Mouse (Mus musculus) limb, embryonic 15.5 days (tissue): ENCODE measurements at regions not wholly inside any gene's neighbourhood (a gene's known extent, or its start where the extent isn't known, plus 50 kb on each side); places are given as distances from the start of the nearest gene placed in this dataset.
A peak's percentile ranks its signal among the peaks of the same experiment; 100 is the strongest.

ENCODE experiments used
- ATAC-seq: fragments of 200-750 bp; cut with Nextera tagmentation; 2 replicates; pipeline ENCODE4 v1.8.0; 2017; ENCODE audit warnings: low read depth, moderate TSS enrichment; ENCODE audit not compliant: insufficient number of reproducible peaks, low FRiP score, low TSS enrichment
- H3K27ac ChIP-seq: fragments of 300-500 bp; sonication (generic); 2 replicates; pipeline ENCODE4 v1.5.1; 2015; ENCODE audit warnings: moderate library complexity, mild to moderate bottlenecking, inconsistent platforms
- H3K27me3 ChIP-seq: fragments of 300-500 bp; sonication (generic); 2 replicates; pipeline ENCODE4 v1.6.1; 2015; ENCODE audit warnings: inconsistent platforms
- H3K36me3 ChIP-seq: fragments of 300-500 bp; sonication (generic); 2 replicates; pipeline ENCODE4 v1.6.1; 2015; ENCODE audit warnings: inconsistent platforms
- H3K4me1 ChIP-seq: fragments of 300-500 bp; sonication (generic); 2 replicates; pipeline ENCODE4 v1.6.1; 2015; ENCODE audit warnings: inconsistent platforms
- H3K4me2 ChIP-seq: fragments of 300-500 bp; sonication (generic); 2 replicates; pipeline ENCODE4 v1.6.1; 2015; ENCODE audit warnings: mild to moderate bottlenecking, inconsistent platforms
- H3K4me3 ChIP-seq: fragments of 300-500 bp; sonication (generic); 2 replicates; pipeline ENCODE4 v1.5.1; 2015; ENCODE audit warnings: mild to moderate bottlenecking, inconsistent platforms
- H3K9ac ChIP-seq: fragments of 300-500 bp; sonication (generic); 2 replicates; pipeline ENCODE4 v1.6.1; 2015; ENCODE audit warnings: inconsistent platforms
- H3K9me3 ChIP-seq: fragments of 300-500 bp; sonication (generic); 2 replicates; pipeline ENCODE4 v1.6.1; 2016; ENCODE audit warnings: inconsistent platforms
- WGBS: fragments of 180-500 bp; shearing (Covaris S2); methylation state at CpG from one replicate; pipeline ENCODE4 v1.1.7; 2015; 5-methylcytosine and 5-hydroxymethylcytosine counted together

DNA sequence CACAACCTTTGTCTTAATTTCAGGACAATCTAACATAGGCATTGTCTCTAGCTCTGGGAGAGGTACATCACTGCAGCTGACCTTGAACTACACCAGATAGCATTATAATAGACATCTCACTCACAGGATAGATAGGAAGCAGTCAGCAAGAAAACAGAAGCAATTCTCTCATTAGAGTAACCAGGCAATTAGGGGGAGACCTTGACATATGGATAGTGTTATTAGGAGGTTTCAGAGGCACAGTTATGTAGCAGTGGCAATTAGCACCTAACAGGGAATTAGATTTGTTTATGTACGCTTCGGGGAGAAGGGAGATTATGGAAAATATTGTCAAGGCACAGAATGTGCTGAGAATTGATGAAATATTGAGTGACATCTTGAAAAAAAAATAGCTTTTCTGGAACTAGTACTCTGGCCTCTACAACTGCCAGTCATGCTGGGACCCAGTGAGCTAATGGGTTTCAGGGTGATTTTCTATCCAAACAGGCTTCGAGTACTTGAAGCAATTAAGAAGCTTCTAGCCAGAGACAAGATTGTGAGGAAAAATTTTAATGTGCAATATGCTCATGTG lies 216.8 kb upstream of the Aco1 start:
- ATAC-seq = no peak
- 60% methylated on average over 3 of the region's 3 CpGs for WGBS
- no peaks in the 10 kb centered on the region for H3K27me3 ChIP-seq
- H3K36me3 ChIP-seq = no peaks in the 10 kb centered on the region
- H3K4me3 ChIP-seq = no peak overlapping the region
- no peak overlapping the region for H3K9ac ChIP-seq
- H3K27ac ChIP-seq = no peak overlapping the region
- H3K4me2 ChIP-seq = no peak overlapping the region
- no peaks in the 10 kb centered on the region for H3K9me3 ChIP-seq
- no peaks in the 10 kb centered on the region for H3K4me1 ChIP-seq

DNA sequence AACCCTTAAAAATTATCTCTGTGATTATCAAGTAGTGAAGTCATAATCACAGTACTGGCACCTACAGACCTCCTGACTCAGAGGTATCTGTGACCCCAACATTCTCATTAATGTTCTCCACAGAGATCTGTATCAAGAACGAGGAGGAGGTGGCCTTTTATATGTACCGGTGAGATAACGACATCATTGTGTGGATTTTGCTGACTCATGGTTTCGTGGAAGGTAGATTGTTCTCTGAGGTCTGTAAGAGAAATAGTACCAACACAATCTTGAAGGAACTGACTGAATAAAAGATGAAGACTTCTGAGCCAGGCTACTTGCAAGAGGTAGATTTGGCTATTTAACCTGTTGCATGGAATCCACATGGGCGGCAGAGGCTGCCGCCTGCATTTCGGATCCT lies 216.3 kb upstream of the Aco1 start:
- H3K9me3 ChIP-seq = no peaks in the 10 kb centered on the region
- no peak for ATAC-seq
- no peak overlapping the region for H3K9ac ChIP-seq
- H3K36me3 ChIP-seq = no peaks in the 10 kb centered on the region
- H3K27ac ChIP-seq = no peak overlapping the region
- H3K4me1 ChIP-seq = no peaks in the 10 kb centered on the region
- 87% methylated on average over 7 of the region's 7 CpGs for WGBS
- no peak overlapping the region for H3K4me3 ChIP-seq
- no peaks in the 10 kb centered on the region for H3K27me3 ChIP-seq
- H3K4me2 ChIP-seq = no peak overlapping the region

DNA sequence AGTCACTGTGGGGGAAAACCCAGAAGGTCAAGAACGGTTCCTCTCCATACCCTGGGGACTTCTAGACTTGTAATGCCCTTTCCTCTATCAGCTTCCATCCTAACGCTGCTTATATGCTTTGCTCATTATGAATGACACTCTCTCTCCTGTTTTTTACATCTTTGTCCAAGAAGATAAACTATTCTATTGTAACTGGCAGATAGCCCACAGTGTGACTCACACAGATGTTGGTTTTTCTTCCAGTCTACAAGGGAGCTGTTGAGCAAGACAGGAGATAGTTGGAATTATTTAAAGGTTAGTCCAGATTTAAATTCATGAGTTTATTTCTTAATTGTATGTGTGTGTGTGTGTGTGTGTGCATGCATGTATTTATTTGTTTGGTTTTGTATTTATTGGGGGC lies 214.4 kb upstream of the Aco1 start:
- ATAC-seq = no peak
- H3K27ac ChIP-seq = no peak overlapping the region
- no peak overlapping the region for H3K4me3 ChIP-seq

DNA sequence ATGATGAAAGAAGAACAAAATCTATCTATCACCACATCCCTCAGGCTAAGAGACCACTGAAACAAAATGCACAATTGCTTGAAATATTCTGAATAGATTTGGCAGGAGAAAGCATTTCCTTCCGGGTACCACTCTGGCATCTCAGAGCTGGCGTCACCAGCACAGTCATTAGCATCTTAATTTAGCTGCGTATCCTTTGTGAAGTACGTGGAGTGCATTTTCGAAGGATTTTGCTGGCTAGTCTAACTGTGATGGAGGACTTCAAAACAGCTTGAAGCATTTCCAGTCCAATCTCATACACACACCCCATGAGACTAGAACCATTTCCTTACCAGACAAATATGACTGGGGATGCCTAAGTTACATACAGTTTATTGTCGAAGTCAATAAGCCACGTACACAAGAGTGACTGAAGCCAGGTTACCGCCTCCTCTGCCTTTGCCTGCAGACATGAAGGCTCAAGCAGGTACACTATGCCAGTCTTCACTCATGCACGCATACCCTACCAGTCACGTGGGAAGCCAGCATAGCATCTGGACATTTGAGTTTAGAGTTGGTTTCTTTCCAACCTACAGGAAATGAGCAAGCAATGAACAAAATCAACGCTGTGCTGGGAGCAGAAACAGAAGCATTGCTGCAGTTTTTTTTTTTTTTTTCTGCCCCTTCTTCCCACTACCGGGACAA lies 208.7 kb upstream of the Aco1 start:
- Histone ChIP-seq H3K4me1 (no peaks in the 10 kb centered on the region), H3K27ac (no peak overlapping the region), H3K4me2 (no peak overlapping the region), H3K27me3 (no peaks in the 10 kb centered on the region), H3K4me3 (no peak overlapping the region), H3K36me3 (no peaks in the 10 kb centered on the region), H3K9me3 (no peaks in the 10 kb centered on the region), H3K9ac (no peak overlapping the region)
- no peak for ATAC-seq
- WGBS = 83% methylated on average over 12 of the region's 12 CpGs

More for the DNA sequence above, 214.4 kb upstream of the Aco1 start:
- no peak overlapping the region for H3K4me2 ChIP-seq
- H3K36me3 ChIP-seq = no peaks in the 10 kb centered on the region
- no peaks in the 10 kb centered on the region for H3K27me3 ChIP-seq
- 72% methylated on average over 2 of the region's 2 CpGs for WGBS
- no peaks in the 10 kb centered on the region for H3K4me1 ChIP-seq
- H3K9ac ChIP-seq = no peak overlapping the region
- no peaks in the 10 kb centered on the region for H3K9me3 ChIP-seq

DNA sequence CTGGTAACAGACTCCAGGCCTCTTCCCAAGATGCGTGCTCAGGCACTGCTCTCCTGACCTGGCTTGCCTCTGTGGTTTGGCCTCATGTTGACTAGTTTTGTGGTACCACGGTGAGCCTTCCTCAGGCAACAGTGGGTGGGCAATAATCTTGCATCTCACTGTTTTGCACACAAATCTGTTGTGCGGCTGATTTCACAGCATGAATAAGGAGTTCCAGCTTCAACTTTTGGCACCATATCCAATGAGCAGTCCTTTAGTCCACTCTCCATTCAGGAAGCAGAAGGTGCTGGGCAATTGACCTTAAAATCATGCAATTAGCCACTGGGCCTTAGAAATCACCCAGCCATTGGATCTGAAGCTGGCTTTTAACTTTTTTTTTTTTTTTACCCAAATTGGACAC lies 184.2 kb upstream of the Aco1 start:
- Histone ChIP-seq H3K27me3 (no peaks in the 10 kb centered on the region), H3K36me3 (no peaks in the 10 kb centered on the region), H3K27ac (no peak overlapping the region), H3K9ac (no peak overlapping the region), H3K9me3 (no peaks in the 10 kb centered on the region), H3K4me3 (no peak overlapping the region), H3K4me2 (no peak overlapping the region), H3K4me1 (no peaks in the 10 kb centered on the region)
- WGBS = 77% methylated on average over 3 of the region's 3 CpGs
- no peak for ATAC-seq

DNA sequence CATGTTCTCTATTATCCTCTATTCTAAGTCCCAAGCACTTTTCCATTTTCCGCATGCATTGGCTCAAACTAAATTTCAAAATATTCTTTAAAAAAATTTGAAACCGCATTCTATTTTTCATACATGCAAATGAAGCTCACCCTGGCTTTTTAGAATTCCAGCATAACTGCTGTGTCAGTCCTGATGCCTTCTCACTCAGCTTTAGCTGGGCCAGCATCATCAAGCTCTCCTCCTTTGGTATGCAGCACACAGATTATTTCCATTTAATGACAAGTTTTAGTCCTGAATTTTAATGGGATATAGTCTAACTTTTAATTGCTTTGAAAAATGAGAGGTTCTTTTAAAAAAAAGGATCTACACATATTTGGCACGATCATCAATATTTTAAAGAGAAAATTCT lies 174.9 kb upstream of the Aco1 start:
- ATAC-seq = no peak
- no peak overlapping the region for H3K4me3 ChIP-seq
- no peak overlapping the region for H3K27ac ChIP-seq
- no peaks in the 10 kb centered on the region for H3K9me3 ChIP-seq
- no peak overlapping the region for H3K9ac ChIP-seq
- no peaks in the 10 kb centered on the region for H3K27me3 ChIP-seq
- no peaks in the 10 kb centered on the region for H3K36me3 ChIP-seq
- H3K4me1 ChIP-seq = no peaks in the 10 kb centered on the region
- 88% methylated on average over 3 of the region's 3 CpGs for WGBS
- H3K4me2 ChIP-seq = no peak overlapping the region

DNA sequence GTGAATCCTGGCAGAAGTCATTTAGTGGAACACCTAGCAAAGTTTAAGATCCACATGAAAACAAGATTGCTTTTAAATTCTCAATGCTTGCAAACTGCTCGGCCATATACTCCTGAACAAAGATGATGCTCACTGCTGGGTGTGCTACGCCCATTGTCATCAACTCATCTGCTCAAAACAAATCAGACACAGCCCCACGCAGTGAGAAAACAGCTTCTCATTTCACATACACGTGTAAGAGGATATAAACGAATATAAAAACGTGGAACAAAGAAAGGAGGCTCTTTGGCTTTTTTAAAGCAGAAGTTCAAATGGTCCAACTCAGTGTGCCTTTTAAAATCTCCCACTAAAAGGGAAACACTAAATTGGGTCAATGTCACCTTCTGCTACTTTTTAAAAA lies 151.5 kb upstream of the Aco1 start:
- no peaks in the 10 kb centered on the region for H3K36me3 ChIP-seq
- no peaks in the 10 kb centered on the region for H3K27me3 ChIP-seq
- no peak for ATAC-seq
- H3K4me1 ChIP-seq = no peaks in the 10 kb centered on the region
- H3K4me3 ChIP-seq = no peak overlapping the region
- no peak overlapping the region for H3K4me2 ChIP-seq
- 71% methylated on average over 6 of the region's 6 CpGs for WGBS
- H3K9ac ChIP-seq = no peak overlapping the region
- H3K27ac ChIP-seq = no peak overlapping the region
- no peaks in the 10 kb centered on the region for H3K9me3 ChIP-seq

DNA sequence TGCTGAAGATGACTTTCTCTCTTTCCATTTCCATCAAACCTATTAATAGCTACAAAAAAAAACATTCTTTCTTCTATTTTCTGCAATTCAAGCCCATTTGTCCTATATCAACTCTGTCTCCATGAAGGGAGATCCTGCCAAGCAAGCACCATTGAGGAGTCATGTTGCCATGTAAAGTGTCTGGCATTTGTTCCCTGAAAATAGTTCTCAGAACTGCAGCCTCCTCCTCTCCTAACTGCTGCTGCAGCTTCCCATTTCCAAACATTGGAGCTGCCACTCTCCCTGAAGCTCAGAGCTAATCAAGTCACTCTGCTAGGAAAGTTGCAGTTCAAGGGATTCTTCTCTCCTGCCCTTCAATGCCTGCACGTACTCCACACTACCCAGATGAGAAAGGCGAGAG lies 151.0 kb upstream of the Aco1 start:
- H3K4me2 ChIP-seq = no peak overlapping the region
- no peak overlapping the region for H3K9ac ChIP-seq
- no peaks in the 10 kb centered on the region for H3K36me3 ChIP-seq
- no peak overlapping the region for H3K4me3 ChIP-seq
- H3K4me1 ChIP-seq = no peaks in the 10 kb centered on the region
- no peaks in the 10 kb centered on the region for H3K9me3 ChIP-seq
- H3K27me3 ChIP-seq = no peaks in the 10 kb centered on the region
- no peak overlapping the region for H3K27ac ChIP-seq
- 81% methylated on average over 2 of the region's 2 CpGs for WGBS
- ATAC-seq = no peak

DNA sequence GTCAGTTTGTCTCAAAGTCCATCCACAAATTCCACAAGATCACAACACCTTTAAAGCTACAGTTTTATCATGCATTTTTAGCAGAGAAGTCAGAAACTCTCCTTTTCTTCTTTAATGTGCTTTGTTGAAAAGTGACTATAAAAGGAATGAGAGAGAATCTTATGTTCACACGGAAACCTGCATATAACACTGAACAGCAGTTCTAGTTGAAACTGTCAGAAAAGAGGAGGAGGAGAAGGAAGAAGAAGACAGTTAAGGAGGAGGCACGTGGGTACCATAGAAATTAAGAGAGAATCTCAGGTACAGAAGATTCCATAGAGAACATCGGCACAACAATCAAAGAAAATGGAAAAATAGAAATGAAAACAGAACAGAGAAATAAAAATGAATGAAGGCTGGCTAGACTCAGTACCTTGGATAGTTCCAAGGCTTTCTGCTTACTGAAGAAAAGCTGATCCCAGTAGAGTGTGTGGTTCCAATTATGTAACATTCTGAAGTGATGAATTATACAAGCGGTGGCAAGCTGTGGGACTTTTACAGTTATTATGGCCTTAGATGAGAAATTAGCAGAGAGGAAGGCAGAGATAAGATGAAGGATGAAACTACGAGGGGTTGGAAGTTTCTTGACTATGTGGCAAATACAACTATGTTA lies 144.0 kb upstream of the Aco1 start:
- WGBS = 53% methylated on average over 5 of the region's 5 CpGs
- no peak overlapping the region for H3K4me2 ChIP-seq

DNA sequence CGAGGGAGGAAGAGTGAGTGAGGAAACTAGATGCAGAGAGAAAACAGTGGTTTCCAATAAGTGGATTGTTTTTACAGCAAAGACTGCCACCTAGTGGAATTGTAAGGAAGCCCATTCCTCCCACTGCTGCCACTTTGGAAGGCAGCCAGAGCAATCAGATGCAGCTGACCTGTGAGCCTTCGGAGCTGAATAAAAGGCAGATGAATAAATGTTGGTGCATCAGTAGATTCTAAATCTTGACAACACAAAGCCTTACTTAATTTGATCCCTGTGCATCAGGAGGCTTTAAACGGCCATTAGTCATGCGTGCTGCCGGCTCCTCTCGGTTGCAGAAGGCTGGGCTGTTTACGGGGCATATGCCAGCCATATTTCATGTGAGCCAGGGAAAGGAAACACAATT lies 128.2 kb upstream of the Aco1 start:
- Histone ChIP-seq H3K4me3 (no peak overlapping the region), H3K4me2 (0 out of 2 replicates have a peak overlapping the region, but pooled peaks have one; percentile 15), H3K4me1 (no peaks in the 10 kb centered on the region), H3K9me3 (no peaks in the 10 kb centered on the region), H3K27ac (no peak overlapping the region), H3K27me3 (no peaks in the 10 kb centered on the region), H3K36me3 (no peaks in the 10 kb centered on the region), H3K9ac (no peak overlapping the region)
- 44% methylated on average over 7 of the region's 7 CpGs for WGBS
- no peak for ATAC-seq

More for the DNA sequence above, 144.0 kb upstream of the Aco1 start:
- Histone ChIP-seq H3K4me3 (no peak overlapping the region), H3K9me3 (no peaks in the 10 kb centered on the region), H3K9ac (no peak overlapping the region), H3K27ac (no peak overlapping the region), H3K27me3 (no peaks in the 10 kb centered on the region), H3K36me3 (no peaks in the 10 kb centered on the region), H3K4me1 (no peaks in the 10 kb centered on the region)
- ATAC-seq = no peak

DNA sequence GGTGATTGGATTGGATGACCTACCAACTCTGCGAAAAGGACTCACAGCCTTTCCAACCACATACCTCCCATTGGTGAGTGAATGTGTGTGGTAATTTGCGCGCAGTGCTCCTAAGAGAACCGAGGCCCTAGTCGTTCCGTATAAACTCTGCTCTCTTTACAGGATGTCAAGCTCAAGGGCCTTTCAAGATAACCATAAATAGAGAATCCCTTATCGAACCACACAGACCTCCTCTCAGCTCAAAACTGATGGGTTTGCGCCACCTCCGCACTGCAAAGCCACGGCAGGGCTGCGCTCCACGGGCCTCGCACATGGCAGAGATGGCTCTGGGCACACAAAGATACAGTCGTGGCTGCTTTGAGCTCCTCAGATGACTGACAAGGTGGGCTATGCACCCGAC lies 126.0 kb upstream of the Aco1 start:
- H3K9ac ChIP-seq = no peak overlapping the region
- H3K4me1 ChIP-seq = no peaks in the 10 kb centered on the region
- H3K4me3 ChIP-seq = no peak overlapping the region
- WGBS = 86% methylated on average over 15 of the region's 15 CpGs
- no peaks in the 10 kb centered on the region for H3K9me3 ChIP-seq
- no peak overlapping the region for H3K4me2 ChIP-seq
- no peaks in the 10 kb centered on the region for H3K27me3 ChIP-seq
- no peak overlapping the region for H3K27ac ChIP-seq
- no peak for ATAC-seq
- no peaks in the 10 kb centered on the region for H3K36me3 ChIP-seq

DNA sequence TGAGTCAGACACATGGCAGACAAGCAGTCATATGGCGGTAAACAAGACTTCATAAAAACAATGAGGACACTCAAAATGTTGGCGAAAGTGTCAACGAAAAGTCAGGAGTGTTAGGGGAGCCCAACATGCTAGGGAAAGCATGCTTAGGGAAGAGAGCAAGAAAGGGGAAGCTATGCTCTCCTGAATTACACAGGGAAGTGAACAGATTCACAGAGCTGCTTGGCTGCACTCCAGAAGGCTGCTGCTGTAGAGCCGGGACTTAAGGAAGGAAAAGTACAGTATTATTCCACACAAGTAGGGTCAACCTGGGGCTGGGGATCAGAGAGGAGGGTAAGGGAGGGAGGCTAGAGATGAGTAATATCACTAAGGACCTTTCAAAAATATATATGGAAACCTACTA lies 124.7 kb upstream of the Aco1 start:
- 70% methylated on average over 4 of the region's 4 CpGs for WGBS
- no peak overlapping the region for H3K27ac ChIP-seq
- H3K4me3 ChIP-seq = no peak overlapping the region
- H3K4me2 ChIP-seq = no peak overlapping the region
- no peaks in the 10 kb centered on the region for H3K27me3 ChIP-seq
- H3K9me3 ChIP-seq = no peaks in the 10 kb centered on the region
- no peaks in the 10 kb centered on the region for H3K36me3 ChIP-seq
- no peaks in the 10 kb centered on the region for H3K4me1 ChIP-seq
- no peak overlapping the region for H3K9ac ChIP-seq
- no peak for ATAC-seq
